Mouse (Mus musculus) left cerebral cortex, postnatal 25 days (tissue): ENCODE data around the gene Vapa. TPM values are rescaled to one million over a fixed set of nuclear protein-coding genes. Genes with fewer than 3 reads are reported as not detected.
A peak's percentile ranks its signal among the peaks of the same experiment; 100 is the strongest.
"Not testable (repeated sequence)": the region's sequence is repeated elsewhere in the genome, so short reads cannot be mapped to it uniquely, and the experiment has no call there.

Source experiments
- DNase-seq, 2 experiments: peaks; one replicate each; pipeline ENCODE4 v3.0.0; 2022; ENCODE audit warnings: low spot score in 2 of 2, mixed read lengths in 1 of 2
- intact Hi-C: fragments of 180-260 bp; cut with DNase I; formaldehyde crosslinking; loops from one replicate; pipeline ENCODE4 v1.15.1; 2025
- total RNA-seq, 2 experiments: library from RNA; stranded (reverse); gene quantifications; 2 replicates each; pipeline ENCODE4 v1.2.3; 2021

Gene Vapa
- total RNA-seq, 2 experiments from 2014 or later, result 162 to 181 TPM

DNA sequence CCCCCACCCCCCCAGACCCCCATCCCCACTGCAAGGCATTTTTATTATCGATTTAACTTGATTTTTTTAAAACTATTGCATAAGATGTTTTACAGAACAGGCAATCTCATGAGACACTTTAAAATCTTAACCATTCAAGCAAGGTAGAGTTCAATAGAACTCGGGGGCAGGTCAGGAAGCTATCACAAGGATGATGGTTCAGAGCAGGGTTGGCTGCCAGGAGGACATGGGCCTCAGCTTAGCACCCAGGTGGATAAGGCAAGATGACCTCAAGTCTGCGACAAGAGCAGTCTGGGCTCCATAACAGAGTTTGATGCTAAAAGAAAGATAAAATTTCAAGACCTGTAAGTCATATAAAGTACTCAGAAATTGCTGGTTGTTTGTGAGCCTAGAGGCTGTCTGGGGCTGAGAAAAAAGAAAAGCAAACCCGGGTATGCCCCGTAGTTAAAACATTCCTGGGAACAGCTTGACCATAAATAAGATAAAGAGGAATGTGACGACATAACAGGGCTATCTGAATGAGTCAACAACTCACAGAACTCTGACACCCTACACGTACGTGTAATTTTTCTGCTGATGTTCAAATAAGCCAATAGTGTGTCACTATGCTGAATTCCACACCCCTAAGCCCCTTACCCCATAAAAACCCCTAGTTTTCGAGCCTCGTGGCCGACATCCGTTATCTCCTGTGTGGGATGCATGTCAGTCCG lies 15.6 kb upstream of the Vapa start:
- DNase-seq, intact Hi-C loops: not testable (repeated sequence)

DNA sequence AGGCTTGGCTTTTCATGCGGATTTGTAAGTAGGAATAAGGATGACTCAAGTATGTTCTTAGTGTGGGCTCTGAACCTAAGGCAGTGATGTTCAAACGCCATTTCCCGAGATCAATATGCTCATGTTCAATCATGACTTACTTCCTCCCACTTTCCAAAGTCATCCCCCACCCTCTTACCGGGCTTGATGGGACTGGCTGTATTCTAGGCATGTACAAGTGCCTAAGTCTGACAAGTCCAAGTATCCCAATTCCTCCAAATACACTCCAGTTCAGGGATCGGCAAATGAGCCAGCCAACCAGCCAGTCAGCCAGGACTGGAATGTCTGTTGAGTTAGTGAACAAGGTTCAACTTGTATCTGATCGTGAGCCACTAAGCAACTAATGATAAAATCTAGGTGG lies 12.9 kb upstream of the Vapa start:
- DNase-seq, result no peak
- intact Hi-C loops, result no loop called here

DNA sequence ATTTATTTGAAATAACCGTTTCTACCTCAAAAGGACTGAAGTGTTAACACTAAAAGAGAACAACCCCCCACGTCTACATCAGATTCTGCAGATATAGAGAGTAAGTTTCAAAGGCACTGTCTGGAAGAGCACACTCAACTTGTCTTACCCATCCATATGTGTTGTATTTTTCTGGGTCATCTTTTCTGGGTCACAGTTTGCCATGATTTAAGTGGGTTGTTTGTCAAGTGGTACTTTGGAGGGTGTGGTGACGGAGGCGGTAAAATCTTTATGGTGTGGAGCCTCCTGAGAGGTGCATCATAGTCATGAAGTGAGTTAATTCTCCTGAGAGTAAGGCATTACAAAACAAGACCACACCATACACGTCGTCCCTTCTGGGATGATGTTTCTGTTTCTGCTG lies 12.2 kb upstream of the Vapa start:
- peak in 1 of 2 experiments; percentile 48 for DNase-seq
- intact Hi-C loops, result no loop called here

DNA sequence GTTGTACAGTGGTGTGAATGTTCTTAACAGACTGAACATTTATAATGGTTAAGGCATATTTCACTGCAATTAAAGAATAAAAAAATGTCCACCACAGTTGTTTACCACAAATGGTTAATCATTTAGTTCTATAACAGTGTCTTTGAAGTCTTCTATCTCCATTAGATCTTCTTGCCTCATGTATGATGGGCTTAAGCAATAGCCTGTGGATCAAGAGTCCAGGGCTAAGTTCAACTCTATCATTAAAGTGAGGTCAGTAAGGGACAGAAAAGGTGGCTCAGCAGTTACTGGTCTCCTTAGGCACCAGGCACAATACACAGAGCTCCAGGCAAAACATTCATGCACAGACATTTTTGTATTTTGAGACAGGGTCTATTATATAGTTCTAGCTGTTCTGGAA lies 9.8 kb upstream of the Vapa start:
- DNase-seq, result no peak
- intact Hi-C loops, result no loop called here

DNA sequence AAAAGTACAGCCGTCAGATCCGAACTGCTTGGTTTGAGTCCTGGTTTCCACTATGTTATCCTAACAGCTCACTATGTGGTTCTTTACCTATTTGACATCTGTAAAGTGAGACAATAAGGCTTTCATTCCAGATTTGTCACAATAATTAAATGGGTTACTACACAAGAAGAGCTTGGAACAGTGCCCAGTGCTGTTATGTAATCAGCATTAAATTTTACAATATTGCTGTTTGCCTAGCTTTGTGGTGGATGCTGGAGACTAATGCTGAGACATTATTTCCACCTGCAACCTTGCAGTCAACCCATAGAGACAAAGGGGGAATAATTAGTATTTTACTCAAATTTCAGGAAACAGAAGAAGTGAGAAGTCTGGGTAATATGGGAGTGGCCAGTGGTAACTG lies 5.1 kb upstream of the Vapa start:
- intact Hi-C loops, result no loop called here
- DNase-seq, result no peak

DNA sequence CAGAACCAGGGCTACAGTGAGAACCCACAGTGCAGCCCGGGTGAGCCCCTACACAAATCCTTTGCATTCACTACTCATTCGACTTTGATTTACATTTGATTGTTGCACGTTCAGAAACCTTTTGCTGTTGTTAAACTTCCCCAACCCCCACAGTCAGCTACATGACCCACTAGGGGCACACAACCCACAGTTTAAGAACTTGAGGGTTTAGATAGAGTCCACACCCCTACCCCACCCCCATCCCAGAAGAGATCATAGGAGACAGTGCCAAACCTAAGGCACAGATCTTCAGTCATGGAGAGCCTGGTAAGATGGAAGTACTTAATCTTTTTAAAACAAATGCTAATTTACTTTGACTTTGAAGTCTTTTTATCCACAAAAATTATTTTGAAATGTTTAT lies 2.3 kb upstream of the Vapa start:
- intact Hi-C loops, result loop anchor here (2.0 kb wide), 1 partner anchor 27 kb away; the partner anchor contains the start of gene Txndc2
- no peak for DNase-seq

DNA sequence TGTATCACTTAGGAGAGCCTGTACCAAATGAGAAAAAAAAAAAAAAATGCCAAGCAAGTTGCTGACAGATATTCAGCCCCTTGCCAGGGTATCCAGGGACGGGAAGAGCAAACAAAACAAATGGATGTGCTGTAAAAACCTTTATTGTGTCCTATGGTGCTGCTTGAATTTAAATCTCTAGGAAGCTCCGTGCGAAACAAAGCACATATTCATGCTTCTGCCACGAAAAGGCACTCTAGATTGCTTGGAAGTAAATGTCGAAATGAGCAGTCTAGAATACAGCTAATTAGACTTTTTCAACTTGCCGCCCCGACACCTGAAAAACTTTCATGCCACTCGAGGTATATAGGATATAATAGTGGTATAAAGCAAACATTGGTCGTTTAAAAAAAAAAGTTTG lies 1.1 kb upstream of the Vapa start:
- intact Hi-C loops, result loop anchor here (2.0 to 5.0 kb wide), 3 partner anchors 28 to 168 kb away; partner anchors contain the start of genes Ppp4r1 and Txndc2

DNA sequence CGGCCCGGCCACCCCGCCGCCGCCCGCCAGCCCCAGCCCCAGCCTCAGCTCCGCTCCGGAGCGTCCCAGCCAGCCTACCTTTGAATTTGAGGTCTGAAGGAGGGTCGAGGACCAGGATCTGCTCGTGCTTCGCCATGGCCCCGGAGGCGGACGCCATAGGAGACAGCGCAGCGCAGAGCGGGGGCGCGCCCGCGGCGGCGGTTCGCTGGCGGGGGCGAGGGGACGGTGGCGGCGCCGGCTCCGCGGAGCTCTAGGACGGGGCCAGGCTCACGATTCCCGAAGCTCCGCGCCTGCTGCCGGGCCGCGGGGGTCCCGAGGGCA lies 253 bp downstream of the Vapa start:
- DNase-seq, result no peak
- intact Hi-C loops, result loop anchor here (5.0 kb wide), 2 partner anchors 89 to 169 kb away; partner anchors contain the start of gene Ppp4r1

More for the DNA sequence above, 1.1 kb upstream of the Vapa start:
- peak in 1 of 2 experiments; percentile 23 for DNase-seq

DNA sequence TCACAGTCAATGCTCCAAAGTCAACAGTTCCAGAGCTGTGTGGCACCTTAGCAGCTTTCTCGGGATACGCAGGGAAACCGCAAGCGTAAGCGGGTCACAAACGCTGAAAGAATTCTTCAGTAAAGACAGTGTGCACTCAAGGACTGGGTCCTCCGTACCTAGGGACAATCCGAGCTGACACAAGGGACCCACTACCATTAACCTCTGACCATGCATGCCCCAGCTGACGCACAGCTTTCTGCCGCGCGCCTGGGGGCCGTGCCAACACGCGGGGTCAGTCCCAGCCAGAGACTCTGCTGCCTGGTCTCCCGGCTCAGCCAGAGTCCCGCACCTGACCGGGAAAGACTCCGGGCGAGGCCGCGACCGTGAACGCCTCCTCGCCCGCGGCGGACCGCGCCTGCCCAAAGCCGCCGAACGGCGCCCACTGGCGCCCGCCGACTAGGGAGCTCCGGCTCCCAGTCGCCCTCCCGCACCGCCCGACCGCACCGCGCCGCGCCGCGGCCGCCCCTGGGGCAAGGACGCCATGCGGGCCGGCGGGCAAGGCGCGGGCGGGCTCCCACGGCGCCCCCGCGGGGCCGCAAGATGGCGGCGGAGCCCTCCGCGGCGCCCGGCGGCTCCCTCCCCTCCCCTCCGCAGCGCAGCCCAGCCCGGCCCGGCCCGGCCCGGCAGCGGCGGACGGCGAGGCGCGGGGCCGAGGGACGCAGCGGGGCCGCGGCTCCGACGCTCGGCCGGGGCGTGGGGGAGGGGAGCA lies 789 bp downstream of the Vapa start:
- intact Hi-C loops, result loop anchor here (5.0 kb wide), 2 partner anchors 90 to 170 kb away; partner anchors contain the start of gene Ppp4r1

DNA sequence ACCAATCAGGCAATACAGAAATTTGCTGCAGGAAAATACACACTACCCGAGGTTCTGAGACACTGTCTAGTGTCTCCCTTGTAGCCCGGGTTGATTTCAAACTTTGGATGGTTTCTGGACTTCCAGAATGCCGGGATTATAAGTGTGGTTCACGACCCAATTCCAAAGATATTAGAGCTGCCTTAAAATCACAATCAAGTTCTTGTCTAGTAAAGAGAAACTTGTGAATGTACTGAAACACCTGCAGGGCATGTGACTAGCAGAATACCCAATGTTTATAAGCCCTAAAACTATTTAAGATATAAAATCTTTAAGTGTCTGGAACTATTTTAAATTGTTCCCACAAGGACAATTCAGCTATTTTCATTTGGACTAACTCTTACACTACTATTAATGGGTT lies 1.6 kb downstream of the Vapa start:
- intact Hi-C loops, result loop anchor here (5.0 kb wide), 2 partner anchors 91 to 171 kb away; partner anchors contain the start of gene Ppp4r1
- DNase-seq, result no peak

More for the DNA sequence above, 789 bp downstream of the Vapa start:
- peak; percentile 30 to 35 for DNase-seq

DNA sequence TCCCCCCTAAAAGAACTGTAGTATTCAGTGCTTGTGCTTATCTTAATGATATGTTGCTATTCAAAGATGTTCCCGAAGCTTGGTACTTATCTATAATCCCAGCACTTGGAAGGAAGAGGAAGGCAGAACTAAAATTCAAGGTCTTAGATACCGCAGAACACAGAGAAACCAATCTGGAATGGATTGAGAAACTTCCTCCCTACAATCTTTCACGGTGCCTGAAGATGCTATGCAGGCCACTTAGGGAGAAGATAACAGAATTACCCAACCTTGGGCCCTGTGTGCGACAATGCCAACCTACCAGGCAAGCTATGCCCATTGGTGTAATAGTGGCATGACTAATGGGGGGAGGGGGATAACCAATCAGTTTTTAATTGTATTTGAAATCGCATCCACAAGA lies 4.6 kb downstream of the Vapa start:
- no peak for DNase-seq
- intact Hi-C loops, result no loop called here

DNA sequence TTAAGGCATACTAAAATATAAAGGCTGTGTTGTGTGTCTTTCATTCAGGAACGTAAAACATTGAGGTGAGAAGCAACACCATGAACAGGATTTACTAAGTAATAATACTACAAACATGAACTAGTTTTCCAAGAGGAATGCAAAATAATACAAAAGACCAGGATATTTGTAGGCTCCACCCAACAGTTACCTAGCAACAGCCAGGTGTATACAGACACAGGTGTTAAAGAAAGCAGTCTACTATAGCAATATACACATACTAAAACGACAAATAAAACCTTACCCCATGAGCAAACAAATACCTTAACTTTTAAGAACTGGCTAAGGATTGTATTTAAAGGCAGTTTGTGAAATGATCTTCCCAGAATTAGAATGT lies 5.1 kb downstream of the Vapa start:
- intact Hi-C loops, result no loop called here
- no peak for DNase-seq

DNA sequence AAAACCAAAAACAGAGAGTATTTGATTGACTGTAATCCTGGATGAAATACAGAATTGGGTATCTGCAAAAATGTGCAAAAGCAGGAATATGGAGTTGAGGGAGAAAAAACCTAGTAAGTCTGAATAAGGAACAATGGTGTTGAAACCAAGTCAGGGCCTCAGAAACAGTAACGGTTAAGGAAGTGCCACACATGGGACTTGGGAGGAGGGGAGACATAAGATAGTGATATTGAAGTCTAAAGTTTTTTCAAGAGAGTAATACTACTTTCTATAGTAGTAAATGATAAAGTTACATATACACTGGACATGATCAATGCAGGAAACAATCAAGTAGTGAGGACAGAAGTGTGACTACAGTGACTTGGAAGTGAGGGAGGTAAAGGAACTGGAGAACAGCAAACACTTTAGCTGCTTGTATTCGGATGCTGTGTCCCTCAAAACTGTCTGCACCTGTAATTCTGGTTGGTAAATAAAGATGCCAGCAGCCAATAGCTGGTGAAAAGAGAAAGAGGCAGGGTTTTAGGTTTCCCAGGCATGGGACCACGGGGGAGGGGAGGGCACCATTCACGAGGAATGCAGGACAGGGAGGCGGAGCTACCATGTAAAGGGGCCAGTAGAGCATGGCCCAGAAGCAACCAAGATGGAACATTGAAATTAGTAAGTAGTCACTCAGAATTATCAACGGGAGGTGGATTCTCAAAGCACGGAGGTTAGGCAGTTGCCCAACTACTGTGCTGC lies 5.6 kb downstream of the Vapa start:
- no peak for DNase-seq
- intact Hi-C loops, result no loop called here

DNA sequence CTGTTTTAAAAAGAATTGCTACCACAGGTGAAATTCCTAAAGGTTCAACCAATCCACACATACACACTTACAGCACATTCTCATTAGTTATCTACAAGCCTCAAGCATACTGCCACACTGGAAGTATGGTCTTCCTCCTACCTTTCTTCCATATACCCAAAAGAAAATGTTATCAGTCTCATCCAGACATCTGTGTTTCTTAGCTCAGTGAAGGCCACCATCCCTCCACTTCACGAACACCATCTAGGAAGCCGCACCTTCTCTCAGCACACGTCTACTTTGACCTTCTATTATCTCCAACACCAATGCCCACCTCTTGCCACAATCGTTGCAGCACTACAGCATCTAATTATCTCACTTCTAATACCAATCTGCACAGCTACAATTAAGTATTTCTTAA lies 7.3 kb downstream of the Vapa start:
- DNase-seq, result no peak
- intact Hi-C loops, result no loop called here

DNA sequence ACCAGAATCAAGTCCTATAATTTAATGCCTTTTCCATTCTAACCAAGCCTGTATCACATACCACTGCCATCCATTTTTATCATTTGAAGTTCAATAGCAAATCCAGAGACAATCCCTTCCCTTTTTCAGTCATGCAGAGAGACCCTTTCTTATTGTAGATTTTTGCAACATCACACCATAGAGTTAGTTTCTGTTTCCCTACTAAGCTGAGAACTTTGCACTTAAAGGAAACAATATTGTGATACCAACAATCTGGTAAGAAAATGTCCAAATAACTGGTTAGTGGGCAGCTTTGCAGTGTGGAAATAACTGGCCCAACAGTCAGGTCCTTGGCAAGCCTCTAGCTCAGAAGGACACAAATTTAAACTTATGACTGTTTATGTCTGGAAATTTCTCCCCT lies 8.5 kb downstream of the Vapa start:
- no peak for DNase-seq
- intact Hi-C loops, result no loop called here

DNA sequence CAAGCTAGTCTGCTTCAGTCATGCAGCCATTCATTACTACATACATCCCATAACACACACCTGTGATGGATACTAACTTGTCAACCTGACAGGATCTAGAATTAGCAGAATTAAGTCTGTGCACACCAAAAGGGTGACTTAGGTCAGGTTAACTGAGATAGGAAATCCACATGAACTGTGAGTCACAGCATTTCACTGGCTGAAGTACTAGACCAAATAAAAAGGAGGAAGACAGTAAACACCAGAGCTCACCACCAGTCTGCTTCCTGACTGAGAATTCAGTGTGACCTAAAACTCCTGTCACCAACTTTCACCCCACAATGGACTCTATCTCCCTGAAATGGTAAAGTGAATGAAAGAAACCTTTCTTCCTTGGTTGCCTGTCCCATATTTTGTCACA lies 9.0 kb downstream of the Vapa start:
- no peak for DNase-seq
- intact Hi-C loops, result no loop called here

DNA sequence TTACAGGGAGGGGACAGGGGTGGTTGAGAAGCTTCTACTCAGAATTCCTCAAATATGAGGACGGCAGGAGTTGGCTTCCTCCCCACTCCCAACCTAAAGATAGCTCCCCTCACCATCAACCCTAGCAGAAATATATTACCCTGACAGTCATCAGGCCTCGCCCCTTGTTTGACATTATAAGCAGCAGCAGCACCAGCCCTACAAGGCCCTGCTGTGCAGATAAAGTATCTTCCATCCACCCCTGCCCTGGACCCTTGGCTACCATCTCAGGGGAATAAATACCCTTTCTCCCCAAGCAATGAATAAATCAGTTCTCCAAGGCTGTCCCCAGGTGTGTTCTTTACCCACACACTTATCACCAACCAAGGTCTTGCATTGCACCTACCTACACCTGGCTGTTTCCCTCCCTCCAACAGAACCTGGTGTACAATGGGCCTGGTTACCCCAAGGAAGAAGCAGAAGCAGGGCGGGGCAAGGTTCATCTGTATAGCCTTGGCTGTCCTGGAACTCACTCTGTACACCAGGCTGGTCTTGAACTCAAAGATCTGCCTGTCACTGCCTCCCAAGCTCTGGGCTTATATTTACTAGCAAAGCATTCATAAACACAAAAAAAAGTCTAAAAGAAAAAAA lies 15.4 kb downstream of the Vapa start:
- no peak for DNase-seq
- intact Hi-C loops, result no loop called here

DNA sequence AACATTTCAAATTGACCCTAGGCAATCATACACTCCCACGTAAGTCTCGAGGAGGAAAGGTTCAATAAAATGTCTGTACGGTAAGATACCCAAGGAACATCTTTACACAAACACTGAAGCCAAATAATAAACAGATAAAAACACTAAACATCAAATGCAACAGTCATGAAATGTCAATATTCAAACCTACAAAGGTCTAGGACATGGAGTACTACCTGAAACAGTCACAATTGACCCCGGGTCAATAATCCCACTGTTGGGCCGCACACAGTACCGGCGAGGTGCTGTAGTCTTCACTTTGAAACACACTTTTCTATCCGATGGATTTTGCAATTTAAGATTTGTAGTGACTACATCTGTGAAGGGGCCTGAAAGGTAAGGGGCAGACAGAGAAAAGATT lies 18.7 kb downstream of the Vapa start:
- intact Hi-C loops, result no loop called here
- no peak for DNase-seq

DNA sequence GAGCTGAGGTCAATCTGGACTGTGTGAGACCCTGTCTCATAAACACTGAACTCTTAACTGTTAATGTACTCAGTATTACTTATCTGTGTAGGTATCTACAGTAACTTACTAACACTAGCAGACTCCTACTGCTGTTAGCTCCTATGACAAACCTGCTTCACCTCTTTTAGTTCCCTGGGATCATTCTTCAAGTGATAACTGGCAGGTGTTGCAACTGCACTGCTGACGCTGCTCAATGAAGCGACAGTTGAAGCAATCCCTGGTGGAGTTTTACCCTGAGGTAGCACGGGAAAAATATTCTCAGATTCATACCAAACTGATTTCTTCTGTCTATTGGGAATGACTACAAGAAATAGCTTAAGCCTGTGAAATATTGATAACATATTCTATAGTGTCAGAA lies 26.5 kb downstream of the Vapa start:
- intact Hi-C loops, result no loop called here
- no peak for DNase-seq

DNA sequence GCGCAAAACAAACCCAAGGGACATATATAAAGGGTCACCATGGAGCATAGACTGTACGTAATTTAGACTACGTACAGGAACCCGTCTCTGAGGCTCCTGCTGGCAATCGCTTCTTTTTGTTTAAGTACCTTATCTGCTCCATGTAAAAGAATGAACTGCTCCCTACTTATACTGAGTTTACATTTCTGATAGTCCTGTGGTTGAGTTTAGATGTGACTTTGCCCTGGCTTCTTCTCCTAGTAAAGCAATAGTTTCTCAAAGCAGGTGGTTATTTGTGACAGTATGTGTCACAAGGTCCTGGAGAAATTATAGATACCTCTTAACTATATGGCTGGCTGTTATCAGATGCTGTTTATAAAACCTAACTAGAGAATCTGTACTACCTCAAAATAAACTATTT lies 31.9 kb downstream of the Vapa start:
- intact Hi-C loops, result no loop called here
- DNase-seq, result no peak
